Mouse (Mus musculus) kidney, adult 11 months (tissue): ENCODE data around the gene Bcl3.

Experiments used
- DNase-seq: peaks from one replicate; pipeline ENCODE4 v3.0.0; 2022

Gene Bcl3

GRCm38 (mm10) chr7:19822604-19823058 lies at the start of gene Bcl3:
Bcl3 (minus strand) TSS chr7:19822770.
- peak; percentile 57 for DNase-seq

GRCm38 (mm10) chr7:19871943-19872601 lies 49.5 kb upstream of the Bcl3 start:
- DNase-seq, result no peak

- peak; percentile 51 for DNase-seq
These were observed 48.6 kb upstream of the Bcl3 start for GRCm38 (mm10) chr7:19871137-19871621.

- DNase-seq, result no peak
These were observed 45.3 kb upstream of the Bcl3 start for GRCm38 (mm10) chr7:19867751-19868399.

GRCm38 (mm10) chr7:19866490-19866889 lies 43.9 kb upstream of the Bcl3 start:
- DNase-seq, result peak; percentile 60

- no peak for DNase-seq
These were observed 42.9 kb upstream of the Bcl3 start for GRCm38 (mm10) chr7:19865246-19866036.

- DNase-seq, result peak; percentile 41
These were observed 41.7 kb upstream of the Bcl3 start for GRCm38 (mm10) chr7:19864241-19864640.

- DNase-seq, result no peak
These were observed 38.6 kb upstream of the Bcl3 start, which contains the start of gene Ceacam16 for GRCm38 (mm10) chr7:19861199-19861598. Ceacam16 (minus strand) TSS chr7:19861299.

- DNase-seq, result no peak
These were observed 37.2 kb upstream of the Bcl3 start for GRCm38 (mm10) chr7:19859740-19860139.

GRCm38 (mm10) chr7:19856283-19856682 lies 33.7 kb upstream of the Bcl3 start:
- no peak for DNase-seq

GRCm38 (mm10) chr7:19855663-19856062 lies 33.1 kb upstream of the Bcl3 start:
- DNase-seq, result no peak

- DNase-seq, result no peak
These were observed 31.0 kb upstream of the Bcl3 start for GRCm38 (mm10) chr7:19853526-19853925.

- no peak for DNase-seq
These were observed 29.4 kb upstream of the Bcl3 start, which contains the start of gene Gm19345 for GRCm38 (mm10) chr7:19851858-19852570. Gm19345 (plus strand) TSS chr7:19852003.

GRCm38 (mm10) chr7:19844521-19845171 lies 22.1 kb upstream of the Bcl3 start:
- no peak for DNase-seq

- peak; percentile 77 for DNase-seq
These were observed 21.0 kb upstream of the Bcl3 start for GRCm38 (mm10) chr7:19843561-19843960.

GRCm38 (mm10) chr7:19842885-19843504 lies 20.4 kb upstream of the Bcl3 start:
- DNase-seq, result peak; percentile 89

- DNase-seq, result peak; percentile 64
These were observed 19.3 kb upstream of the Bcl3 start for GRCm38 (mm10) chr7:19841686-19842413.

GRCm38 (mm10) chr7:19840936-19841335 lies 18.4 kb upstream of the Bcl3 start:
- no peak for DNase-seq

- DNase-seq, result no peak
These were observed 17.8 kb upstream of the Bcl3 start for GRCm38 (mm10) chr7:19840371-19840770.

- DNase-seq, result no peak
These were observed 14.3 kb upstream of the Bcl3 start for GRCm38 (mm10) chr7:19836843-19837242.

- no peak for DNase-seq
These were observed 11.5 kb upstream of the Bcl3 start for GRCm38 (mm10) chr7:19834055-19834454.
